Mouse (Mus musculus): Measurements from ENCODE around the gene Sh2d4b. TPM values are rescaled to one million over a fixed set of nuclear protein-coding genes. Genes with fewer than 3 reads are reported as not detected.

Sh2d4b gene
- polyA plus RNA-seq, 1 experiment from 2014 or later: 0.69 TPM

DNA sequence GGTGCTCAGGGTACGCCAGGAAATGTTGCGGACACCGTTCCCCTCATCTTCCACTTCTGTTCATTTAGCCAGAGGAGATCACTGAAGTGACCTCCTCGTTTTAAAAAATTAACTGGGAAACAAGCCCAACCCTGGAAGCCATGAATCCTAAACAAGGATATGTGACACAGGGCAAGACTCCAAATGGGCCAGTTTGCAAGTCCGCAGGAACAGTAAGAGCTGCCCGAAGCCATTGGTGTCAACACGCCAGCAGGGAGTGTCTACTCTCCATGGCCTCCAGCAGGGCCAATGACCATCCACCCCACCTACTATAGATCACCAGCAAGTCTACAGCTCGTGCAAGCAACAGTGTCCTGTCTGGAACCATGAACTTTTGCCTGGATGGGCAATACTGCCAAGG lies 12.7 kb upstream of the Sh2d4b start:
- Histone ChIP-seq H3K4me2 (no peak overlapping the region), H3K9ac (replicated peaks) (no peak overlapping the region), H3K9me3 (replicated peaks) (no peaks in the 10 kb centered on the region), H3K27me3 (replicated peaks) (no peaks in the 10 kb centered on the region), H3K4me3 (replicated peaks) (no peak overlapping the region), H3K36me3 (peaks cover 47% of the 10 kb centered on the region), H3K27ac (replicated peaks) (no peak overlapping the region), H3K4me1 (no peaks in the 10 kb centered on the region)
- 90% methylated on average over 8 of the region's 8 CpGs for WGBS
- ATAC-seq (ENCODE audit: low FRiP score): no peak

- 0 out of 2 replicates have a peak, but pooled peaks have one; percentile 5 for ATAC-seq (ENCODE audit: low FRiP score)
- Histone ChIP-seq H3K27ac (replicated peaks) (no peak overlapping the region), H3K4me3 (replicated peaks) (no peak overlapping the region), H3K9ac (replicated peaks) (no peak overlapping the region), H3K9me3 (replicated peaks) (no peaks in the 10 kb centered on the region), H3K27me3 (replicated peaks) (no peaks in the 10 kb centered on the region), H3K4me2 (no peak overlapping the region), H3K4me1 (no peaks in the 10 kb centered on the region), H3K36me3 (peaks cover 14% of the 10 kb centered on the region)
- WGBS: 81% methylated on average over 12 of the region's 12 CpGs
Measured at GRCm38 (mm10) chr14:40902307-40903055, 9.4 kb upstream of the Sh2d4b start.

GRCm38 (mm10) chr14:40900267-40900666 lies 7.2 kb upstream of the Sh2d4b start:
- H3K27me3 ChIP-seq (replicated peaks): no peaks in the 10 kb centered on the region
- 65% methylated on average over 2 of the region's 2 CpGs for WGBS

GRCm38 (mm10) chr14:40897916-40898315 lies 4.8 kb upstream of the Sh2d4b start:
- H3K36me3 ChIP-seq: no peaks in the 10 kb centered on the region
- H3K9ac ChIP-seq (replicated peaks): no peak overlapping the region
- no peak overlapping the region for H3K4me3 ChIP-seq (replicated peaks)
- H3K4me2 ChIP-seq: no peak overlapping the region
- WGBS: 87% methylated on average over 3 of the region's 3 CpGs
- H3K27ac ChIP-seq (replicated peaks): no peak overlapping the region
- H3K27me3 ChIP-seq (replicated peaks): no peaks in the 10 kb centered on the region
- H3K4me1 ChIP-seq: peaks cover 9% of the 10 kb centered on the region
- ATAC-seq (ENCODE audit: low FRiP score): no peak
- H3K9me3 ChIP-seq (replicated peaks): no peaks in the 10 kb centered on the region

More at GRCm38 (mm10) chr14:40900267-40900666, 7.2 kb upstream of the Sh2d4b start:
- no peak overlapping the region for H3K4me3 ChIP-seq (replicated peaks)
- no peak overlapping the region for H3K9ac ChIP-seq (replicated peaks)
- H3K4me1 ChIP-seq: no peaks in the 10 kb centered on the region
- no peaks in the 10 kb centered on the region for H3K36me3 ChIP-seq
- H3K4me2 ChIP-seq: no peak overlapping the region
- no peak overlapping the region for H3K27ac ChIP-seq (replicated peaks)
- ATAC-seq (ENCODE audit: low FRiP score): no peak
- no peaks in the 10 kb centered on the region for H3K9me3 ChIP-seq (replicated peaks)

DNA sequence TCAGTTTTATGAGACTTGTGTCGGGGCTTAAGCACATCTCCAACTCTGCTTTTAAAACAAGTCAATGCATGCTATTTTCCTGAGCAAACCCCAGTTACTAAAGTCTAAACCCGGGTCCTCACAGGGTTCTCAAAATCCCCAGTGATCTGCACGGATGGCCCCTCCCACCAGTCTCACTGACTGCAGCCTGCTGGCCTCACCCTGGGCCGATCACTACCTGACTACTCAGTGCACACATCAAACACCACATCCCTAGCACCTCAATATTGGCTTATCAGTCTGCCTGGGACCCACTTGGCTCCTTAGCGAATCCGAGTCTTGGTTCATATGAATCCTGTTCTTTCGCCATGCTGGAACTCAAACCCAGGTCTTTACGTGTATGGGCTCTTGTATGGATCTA lies 2.6 kb upstream of the Sh2d4b start:
- Histone ChIP-seq H3K9ac (replicated peaks) (no peak overlapping the region), H3K36me3 (no peaks in the 10 kb centered on the region), H3K27ac (replicated peaks) (no peak overlapping the region), H3K9me3 (replicated peaks) (no peaks in the 10 kb centered on the region), H3K27me3 (replicated peaks) (no peaks in the 10 kb centered on the region), H3K4me3 (replicated peaks) (no peak overlapping the region), H3K4me1 (peaks cover 9% of the 10 kb centered on the region), H3K4me2 (no peak overlapping the region)
- ATAC-seq (ENCODE audit: low FRiP score): no peak
- 84% methylated on average over 8 of the region's 8 CpGs for WGBS

- peak; percentile 90 for ATAC-seq (ENCODE audit: low FRiP score)
- 0 out of 2 replicates have a peak overlapping the region, but pooled peaks have one; percentile 1 for H3K9ac ChIP-seq (replicated peaks)
- 16% methylated on average over 23 of the region's 23 CpGs for WGBS
Measured at GRCm38 (mm10) chr14:40894576-40895247, 1.6 kb upstream of the Sh2d4b start.

GRCm38 (mm10) chr14:40893884-40894283 lies 818 bp upstream of the Sh2d4b start:
- Histone ChIP-seq H3K4me1 (peaks cover 9% of the 10 kb centered on the region), H3K36me3 (no peaks in the 10 kb centered on the region), H3K27me3 (replicated peaks) (no peaks in the 10 kb centered on the region), H3K9me3 (replicated peaks) (no peaks in the 10 kb centered on the region), H3K27ac (replicated peaks) (no peak overlapping the region), H3K4me2 (peak overlapping the region; percentile 56; the same call in 1 of the 2 replicates), H3K4me3 (replicated peaks) (no peak overlapping the region), H3K9ac (replicated peaks) (no peak overlapping the region)
- no peak for ATAC-seq (ENCODE audit: low FRiP score)
- WGBS: 76% methylated on average over 8 of the region's 8 CpGs

More at GRCm38 (mm10) chr14:40894576-40895247, 1.6 kb upstream of the Sh2d4b start:
- H3K27me3 ChIP-seq (replicated peaks): no peaks in the 10 kb centered on the region
- peak overlapping the region; percentile 56 for H3K4me2 ChIP-seq
- peak overlapping the region; percentile 22 for H3K4me3 ChIP-seq (replicated peaks)
- H3K27ac ChIP-seq (replicated peaks): no peak overlapping the region
- no peaks in the 10 kb centered on the region for H3K9me3 ChIP-seq (replicated peaks)
- no peaks in the 10 kb centered on the region for H3K36me3 ChIP-seq
- peaks cover 9% of the 10 kb centered on the region for H3K4me1 ChIP-seq

DNA sequence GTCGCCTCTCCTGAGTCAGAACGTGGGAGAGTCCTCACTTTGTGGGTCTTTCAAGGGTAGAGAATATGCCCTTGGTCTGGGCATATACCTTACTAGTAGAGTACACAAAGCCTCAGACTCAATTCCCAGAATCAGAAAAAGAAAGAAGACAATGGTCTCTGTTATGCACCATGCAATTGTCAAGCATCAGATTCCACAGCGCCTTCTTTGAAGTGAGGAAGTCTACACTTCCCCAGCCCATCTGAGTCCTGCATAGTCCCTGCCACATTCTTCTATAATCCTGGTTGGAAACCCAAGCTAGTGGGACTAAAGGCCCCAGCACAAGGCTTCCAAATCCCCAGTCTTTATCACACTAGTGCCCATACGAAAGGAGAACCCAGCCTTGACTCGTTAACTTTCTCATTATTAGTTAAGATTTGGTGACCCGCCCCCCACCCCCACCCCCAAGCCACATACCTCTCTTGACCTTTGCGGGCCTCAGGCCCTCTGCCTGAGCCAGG lies 690 bp downstream of the Sh2d4b start:
- WGBS: 89% methylated on average over 7 of the region's 7 CpGs
- Histone ChIP-seq H3K4me2 (no peak overlapping the region), H3K36me3 (no peaks in the 10 kb centered on the region), H3K9ac (replicated peaks) (no peak overlapping the region), H3K9me3 (replicated peaks) (no peaks in the 10 kb centered on the region), H3K4me3 (replicated peaks) (no peak overlapping the region), H3K27ac (replicated peaks) (no peak overlapping the region), H3K4me1 (peaks cover 9% of the 10 kb centered on the region), H3K27me3 (replicated peaks) (no peaks in the 10 kb centered on the region)
- ATAC-seq (ENCODE audit: low FRiP score): no peak

GRCm38 (mm10) chr14:40891506-40891905 lies 1.6 kb downstream of the Sh2d4b start:
- H3K36me3 ChIP-seq: no peaks in the 10 kb centered on the region
- no peak overlapping the region for H3K27ac ChIP-seq (replicated peaks)
- ATAC-seq (ENCODE audit: low FRiP score): no peak
- no peaks in the 10 kb centered on the region for H3K27me3 ChIP-seq (replicated peaks)
- 92% methylated on average over 4 of the region's 4 CpGs for WGBS
- H3K4me1 ChIP-seq: peaks cover 9% of the 10 kb centered on the region
- no peak overlapping the region for H3K4me2 ChIP-seq
- H3K9ac ChIP-seq (replicated peaks): no peak overlapping the region
- H3K9me3 ChIP-seq (replicated peaks): no peaks in the 10 kb centered on the region
- H3K4me3 ChIP-seq (replicated peaks): no peak overlapping the region

DNA sequence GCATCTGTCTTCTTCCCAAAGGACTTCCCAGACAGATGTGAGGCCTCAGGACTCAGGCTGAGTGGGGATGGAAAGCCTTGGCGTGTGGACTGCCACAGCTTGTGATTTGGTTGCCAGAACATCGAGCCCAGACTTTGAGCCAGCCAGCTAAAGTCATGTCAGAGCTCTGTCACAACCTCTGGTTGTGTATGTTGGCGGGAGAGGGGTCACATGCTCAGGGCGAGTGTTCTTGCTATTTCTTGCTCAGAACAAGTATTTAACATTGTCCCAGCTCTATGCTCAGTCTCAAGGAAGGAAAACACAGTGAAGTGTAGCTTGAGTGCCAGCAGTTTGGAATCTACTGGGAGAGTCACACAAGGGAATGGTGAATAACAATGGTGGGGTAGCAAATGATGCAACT lies 3.4 kb downstream of the Sh2d4b start:
- no peak overlapping the region for H3K4me3 ChIP-seq (replicated peaks)
- no peak overlapping the region for H3K27ac ChIP-seq (replicated peaks)
- no peaks in the 10 kb centered on the region for H3K36me3 ChIP-seq
- no peak overlapping the region for H3K4me2 ChIP-seq
- no peaks in the 10 kb centered on the region for H3K9me3 ChIP-seq (replicated peaks)
- H3K9ac ChIP-seq (replicated peaks): no peak overlapping the region
- peaks cover 6% of the 10 kb centered on the region for H3K4me1 ChIP-seq
- no peaks in the 10 kb centered on the region for H3K27me3 ChIP-seq (replicated peaks)
- 75% methylated on average over 4 of the region's 4 CpGs for WGBS
- ATAC-seq (ENCODE audit: low FRiP score): no peak

- no peak overlapping the region for H3K9ac ChIP-seq (replicated peaks)
- no peaks in the 10 kb centered on the region for H3K36me3 ChIP-seq
- H3K27me3 ChIP-seq (replicated peaks): no peaks in the 10 kb centered on the region
- no peak overlapping the region for H3K4me3 ChIP-seq (replicated peaks)
- peaks cover 1% of the 10 kb centered on the region for H3K4me1 ChIP-seq
- no peak overlapping the region for H3K27ac ChIP-seq (replicated peaks)
- no peaks in the 10 kb centered on the region for H3K9me3 ChIP-seq (replicated peaks)
- no peak for ATAC-seq (ENCODE audit: low FRiP score)
- 95% methylated on average over 2 of the region's 2 CpGs for WGBS
- H3K4me2 ChIP-seq: no peak overlapping the region
Measured at GRCm38 (mm10) chr14:40889181-40889580, 3.9 kb downstream of the Sh2d4b start.

All from neural tube, embryonic 15.5 days (tissue).